8 mouse cellular contexts compared by ENCODE assay signal in genomic region chr4:12511656-12512385, GRCm38 (mm10).
A peak's percentile ranks its signal among the peaks of the same experiment; 100 is the strongest.
DNase-seq lines count a peak whose midpoint lies in the region; ATAC-seq lines count a peak whose summit lies in the region.

No protein-coding gene starts in this region.

- 72% methylated on average over 10 of the region's 10 CpGs for WGBS in midbrain, embryonic 15.5 days

- H3K4me1 ChIP-seq in midbrain, embryonic 15.5 days, result peaks cover 11% of the 10 kb centered on the region

- no peak overlapping the region for H3K9ac ChIP-seq in midbrain, embryonic 15.5 days

- H3K4me3 ChIP-seq in midbrain, embryonic 15.5 days, result no peak overlapping the region

- DNase-seq in kidney, postnatal 14 days, result peak; percentile 37
- no peak for DNase-seq in kidney, adult 11 months
- peak; percentile 28 for DNase-seq in cerebellum, adult 8-10 months
- DNase-seq in gastrocnemius, postnatal 25 days, result peak; percentile 74
- peak; percentile 85 for DNase-seq in layer of hippocampus, adult 9-10 months (ENCODE audit: low spot score)
- no peak for DNase-seq in B cell, adult 2 months
- no peak for DNase-seq in natural killer cell, adult 2 months (ENCODE audit: low spot score in 2 of 2)

- H3K27me3 ChIP-seq in midbrain, embryonic 15.5 days (replicated peaks), result no peaks in the 10 kb centered on the region

- no peaks in the 10 kb centered on the region for H3K9me3 ChIP-seq in midbrain, embryonic 15.5 days

- no peak overlapping the region for H3K4me2 ChIP-seq in midbrain, embryonic 15.5 days

- H3K36me3 ChIP-seq in midbrain, embryonic 15.5 days (replicated peaks), result no peaks in the 10 kb centered on the region

- H3K27ac ChIP-seq in midbrain, embryonic 15.5 days, result no peak overlapping the region

- ATAC-seq in midbrain, embryonic 15.5 days (replicated peaks), result peak; percentile 42; the same call in 1 of the 2 replicates

Comparison
In these comparisons a context has a peak if more than half of its experiments do, and no peak if none do; other contexts are left out.
1. DNase-seq: peak in kidney, postnatal 14 days (single experiment), cerebellum, adult 8-10 months (single experiment), gastrocnemius, postnatal 25 days (single experiment) and layer of hippocampus, adult 9-10 months (single experiment); none in kidney, adult 11 months (single experiment), B cell, adult 2 months (0 of 2) and natural killer cell, adult 2 months (0 of 2).